In the genomic region with DNA sequence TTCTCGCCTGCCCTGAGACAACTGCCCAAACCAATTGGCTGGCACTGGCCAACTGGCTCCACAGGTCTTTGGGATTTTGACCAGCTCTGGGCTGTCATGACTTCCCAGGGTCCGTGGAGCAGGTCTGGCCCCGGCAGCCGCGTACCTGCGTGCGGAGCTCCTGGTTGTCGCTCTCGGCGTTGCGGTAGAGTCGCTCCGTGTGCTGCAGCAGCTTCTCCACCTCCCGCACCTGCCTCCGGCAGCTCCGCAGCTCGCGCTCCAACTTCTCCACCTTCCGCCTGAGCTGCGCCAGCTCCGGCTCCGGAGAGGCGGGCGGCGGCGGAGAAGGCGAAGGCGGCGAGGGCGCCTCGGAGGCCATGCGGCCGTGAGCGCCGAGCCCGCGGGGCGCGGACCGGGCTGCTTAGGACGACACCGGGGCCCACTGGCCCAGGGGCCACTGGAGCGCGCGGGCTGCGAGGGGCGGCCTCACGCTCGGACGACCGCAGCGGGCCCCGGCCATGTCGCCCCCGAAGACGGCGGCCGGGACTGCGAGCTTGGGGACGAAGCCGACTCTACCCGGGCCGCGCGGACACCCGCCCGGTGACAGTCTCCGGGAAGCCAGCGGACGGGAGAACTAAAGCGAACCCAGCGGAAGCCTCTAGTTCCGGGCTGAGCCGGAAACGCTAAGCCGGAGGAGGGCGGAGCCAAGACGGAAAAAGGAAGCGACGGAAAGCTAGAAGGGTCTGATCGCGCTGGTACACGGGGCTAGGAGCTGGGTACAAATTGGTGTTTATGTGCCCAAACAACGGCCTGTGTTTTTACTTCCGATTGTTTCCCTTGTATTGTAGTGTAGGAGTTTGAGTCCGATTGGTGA, we compare ENCODE assay signal across 8 mouse cellular contexts. TPM values are rescaled to one million over a fixed set of nuclear protein-coding genes. Genes with fewer than 3 reads are reported as not detected.
DNase-seq lines count a peak whose midpoint lies in the region; ATAC-seq and TF ChIP-seq lines count a peak whose summit lies in the region.

Aggf1 (minus strand) TSS at position 652 of the 853 bp plus-strand sequence.

- H3K9me3 ChIP-seq in CH12.LX (replicated peaks; ENCODE audit: low read length): no peaks in the 10 kb centered on the region
- H3K9me3 ChIP-seq in forebrain, embryonic 11.5 days (ENCODE audit: control insufficient read depth, low read length): no peaks in the 10 kb centered on the region
- no peaks in the 10 kb centered on the region for H3K9me3 ChIP-seq in heart, embryonic 16.5 days (replicated peaks; ENCODE audit: control insufficient read depth, low read length)
- no peaks in the 10 kb centered on the region for H3K9me3 ChIP-seq in liver, embryonic 15.5 days (replicated peaks)
- no peaks in the 10 kb centered on the region for H3K9me3 ChIP-seq in neural tube, embryonic 12.5 days

- peaks cover 8 to 19% of the 10 kb centered on the region in 2 experiments for H3K4me1 ChIP-seq in CH12.LX (ENCODE audit: control insufficient read depth in 1 of 2, insufficient read depth in 2 of 2)
- peaks cover 7% of the 10 kb centered on the region; the same call in 1 of the 2 replicates for H3K4me1 ChIP-seq in forebrain, embryonic 11.5 days (replicated peaks; ENCODE audit: control insufficient read depth, insufficient read depth, low read length)
- H3K4me1 ChIP-seq in heart, embryonic 16.5 days (ENCODE audit: control insufficient read depth, insufficient read depth, low read length): peaks cover 14% of the 10 kb centered on the region
- peaks cover 21% of the 10 kb centered on the region for H3K4me1 ChIP-seq in liver, embryonic 15.5 days (replicated peaks)
- H3K4me1 ChIP-seq in neural tube, embryonic 12.5 days: peaks cover 13% of the 10 kb centered on the region

- in situ Hi-C loops in CH12.LX (cut with MboI; ENCODE audit: low pct_ligation_motif_present, low pct_unique_long_range_greater_than_20kb, low sequenced_read_pairs): no loop called here

- 0 out of 2 replicates have a peak within 1 kb of the TSS, but pooled peaks have one; percentile 14 for H3K27ac ChIP-seq in CH12.LX (ENCODE audit: insufficient read depth, low read depth)
- H3K27ac ChIP-seq in forebrain, embryonic 11.5 days (ENCODE audit: low read depth, low read length): peak within 1 kb of the TSS; percentile 50
- peak within 1 kb of the TSS; percentile 76 for H3K27ac ChIP-seq in heart, embryonic 16.5 days (ENCODE audit: low read length)
- H3K27ac ChIP-seq in liver, embryonic 15.5 days (replicated peaks): peak within 1 kb of the TSS; percentile 91
- no peak within 1 kb of the TSS for H3K27ac ChIP-seq in neural tube, embryonic 12.5 days

- no peak for TF ChIP-seq CTCF in CH12.LX (conservative IDR thresholded peaks at IDR 0.05 in 1 of 2, IDR thresholded peaks at IDR 0.05 in 1 of 2; ENCODE audit: low read depth in 2 of 2, low read length in 2 of 2)

- peak; percentile 96 for ATAC-seq in forebrain, embryonic 11.5 days (replicated peaks; ENCODE audit: low FRiP score)
- peak; percentile 95 for ATAC-seq in heart, embryonic 16.5 days (replicated peaks; ENCODE audit: extremely low read depth, insufficient read depth, low FRiP score)
- peak; percentile 93 for ATAC-seq in liver, embryonic 15.5 days (ENCODE audit: insufficient read depth)
- peak; percentile 98 for ATAC-seq in neural tube, embryonic 12.5 days (ENCODE audit: low FRiP score, low read depth)

- H3K27me3 ChIP-seq in CH12.LX (replicated peaks): no peaks in the 10 kb centered on the region
- H3K27me3 ChIP-seq in forebrain, embryonic 11.5 days (ENCODE audit: control insufficient read depth, insufficient read depth, low read length): no peaks in the 10 kb centered on the region
- H3K27me3 ChIP-seq in heart, embryonic 16.5 days (ENCODE audit: control insufficient read depth, insufficient read depth, low read length): no peaks in the 10 kb centered on the region
- no peaks in the 10 kb centered on the region for H3K27me3 ChIP-seq in liver, embryonic 15.5 days
- H3K27me3 ChIP-seq in neural tube, embryonic 12.5 days (replicated peaks): no peaks in the 10 kb centered on the region

- peaks cover 26% of the 10 kb centered on the region for H3K79me2 ChIP-seq in CH12.LX (replicated peaks; ENCODE audit: control insufficient read depth, extremely low read depth, insufficient read depth, poor library complexity, severe bottlenecking)

- H3K36me3 ChIP-seq in CH12.LX (replicated peaks in 1 of 2; ENCODE audit: control insufficient read depth in 1 of 2, insufficient read depth in 1 of 2, low read length in 1 of 2): peaks cover 12 to 25% of the 10 kb centered on the region in 2 experiments
- peaks cover 5% of the 10 kb centered on the region; the same call in 1 of the 2 replicates for H3K36me3 ChIP-seq in forebrain, embryonic 11.5 days (ENCODE audit: control insufficient read depth, insufficient read depth, low read length)
- H3K36me3 ChIP-seq in heart, embryonic 16.5 days (ENCODE audit: control insufficient read depth, insufficient read depth): peaks cover 8% of the 10 kb centered on the region
- peaks cover 18% of the 10 kb centered on the region for H3K36me3 ChIP-seq in liver, embryonic 15.5 days (replicated peaks)
- H3K36me3 ChIP-seq in neural tube, embryonic 12.5 days: peaks cover 12% of the 10 kb centered on the region

- peak within 1 kb of the TSS; percentile 88 to 96 (median 89) for H3K4me3 ChIP-seq in CH12.LX (replicated peaks in 1 of 3; ENCODE audit: low read depth in 2 of 3, low read length in 2 of 3, poor library complexity in 1 of 3)
- H3K4me3 ChIP-seq in forebrain, embryonic 11.5 days (ENCODE audit: low read depth, low read length): peak within 1 kb of the TSS; percentile 100
- H3K4me3 ChIP-seq in heart, embryonic 16.5 days (ENCODE audit: low read length): peak within 1 kb of the TSS; percentile 79
- H3K4me3 ChIP-seq in liver, embryonic 15.5 days (replicated peaks): peak within 1 kb of the TSS; percentile 87
- peak within 1 kb of the TSS; percentile 100 for H3K4me3 ChIP-seq in neural tube, embryonic 12.5 days

- peak within 1 kb of the TSS; percentile 81 for H3K9ac ChIP-seq in CH12.LX (ENCODE audit: insufficient read depth, low read depth)
- H3K9ac ChIP-seq in forebrain, embryonic 11.5 days (ENCODE audit: low read length): peak within 1 kb of the TSS; percentile 89
- peak within 1 kb of the TSS; percentile 93 for H3K9ac ChIP-seq in heart, embryonic 16.5 days (ENCODE audit: low read length)
- peak within 1 kb of the TSS; percentile 92 for H3K9ac ChIP-seq in liver, embryonic 15.5 days
- H3K9ac ChIP-seq in neural tube, embryonic 12.5 days: peak within 1 kb of the TSS; percentile 92

- no peak for TF ChIP-seq EP300 in CH12.LX (IDR thresholded peaks at IDR 0.05; ENCODE audit: low read length)

- H3K4me2 ChIP-seq in CH12.LX (ENCODE audit: insufficient read depth, low read depth, poor library complexity, severe bottlenecking): peak within 1 kb of the TSS; percentile 98
- peak within 1 kb of the TSS; percentile 79 for H3K4me2 ChIP-seq in forebrain, embryonic 11.5 days (ENCODE audit: low read depth, low read length, severe bottlenecking)
- peak within 1 kb of the TSS; percentile 93 for H3K4me2 ChIP-seq in heart, embryonic 16.5 days (ENCODE audit: low read depth, low read length)
- H3K4me2 ChIP-seq in liver, embryonic 15.5 days: peak within 1 kb of the TSS; percentile 83
- peak within 1 kb of the TSS; percentile 96 for H3K4me2 ChIP-seq in neural tube, embryonic 12.5 days (replicated peaks)

- TF ChIP-seq RAD21 in CH12.LX (IDR thresholded peaks at IDR 0.05; ENCODE audit: low read depth, low read length): no peak

- dilution Hi-C loops in CH12.LX (cut with MboI; ENCODE audit: extremely low pct_ligation_motif_present, extremely low pct_unique_long_range_greater_than_20kb, low sequenced_read_pairs): no loop called here

- under 1% methylated on average over 84 of the region's 86 CpGs for WGBS in forebrain, embryonic 11.5 days
- under 1% methylated on average over 86 of the region's 86 CpGs for WGBS in heart, embryonic 16.5 days
- WGBS in liver, embryonic 15.5 days (ENCODE audit: insufficient replicate concordance): under 1% methylated on average over 86 of the region's 86 CpGs
- WGBS in neural tube, embryonic 12.5 days: under 1% methylated on average over 81 of the region's 86 CpGs

- peak; percentile 93 for DNase-seq in CH12.LX (ENCODE audit: extremely low read depth)
- DNase-seq in c-Kit-positive CD71-positive TER-119-negative erythroid progenitor cells, embryonic 14.5 days (ENCODE audit: low read depth): peak; percentile 90
- peak; percentile 89 for DNase-seq in forebrain, embryonic 11.5 days (ENCODE audit: low spot score)
- DNase-seq in kidney, postnatal 36 days: peak; percentile 93 to 95
- peak; percentile 94 for DNase-seq in telencephalon, adult 2 months (ENCODE audit: low read depth, low spot score)

- peak; percentile 89 for TF ChIP-seq POLR2A in CH12.LX (IDR thresholded peaks at IDR 0.05; ENCODE audit: low read depth, low read length)

TF ChIP-seq in CH12.LX, 34 proteins besides CTCF, POLR2A, EP300 and RAD21 (continues in another document):
- TF ChIP-seq SIN3A (IDR thresholded peaks at IDR 0.05; ENCODE audit: low read length) (peak; percentile 36), HCFC1 (IDR thresholded peaks at IDR 0.05; ENCODE audit: low read depth, low read length) (peak; percentile 94), USF2 (conservative IDR thresholded peaks at IDR 0.05; ENCODE audit: low read depth, low read length) (no peak), ETS1 (conservative IDR thresholded peaks at IDR 0.05; ENCODE audit: low read depth, low read length) (no peak), ZMIZ1 (IDR thresholded peaks at IDR 0.05; ENCODE audit: low read depth, low read length) (peak; percentile 73), TCF12 (IDR thresholded peaks at IDR 0.05; ENCODE audit: low read depth, low read length) (peak; percentile 80), MAFK (IDR thresholded peaks at IDR 0.05; ENCODE audit: insufficient replicate concordance, low read length) (no peak), MYC (IDR thresholded peaks at IDR 0.05; ENCODE audit: low read depth, low read length) (peak; percentile 24; the same call in 1 of the 2 replicates), USF1 (IDR thresholded peaks at IDR 0.05; ENCODE audit: low read depth, low read length) (no peak), E2F4 (IDR thresholded peaks at IDR 0.05; ENCODE audit: insufficient replicate concordance, low read depth, low read length) (no peak), MEF2A (IDR thresholded peaks at IDR 0.05; ENCODE audit: borderline replicate concordance, low read depth, low read length) (peak; percentile 59; the same call in 1 of the 2 replicates), PAX5 (IDR thresholded peaks at IDR 0.05; ENCODE audit: low read length) (no peak), JUND (conservative IDR thresholded peaks at IDR 0.05; ENCODE audit: low read depth, low read length) (no peak)

RNA-seq across cellular contexts. Expression of gene Aggf1, which starts in this region (rescaled TPM):
- total RNA-seq in CH12.LX (2012; rRNA removed): 49.1 and 65.4 TPM in 2 replicates
- 47.3 and 52.0 TPM in 2 replicates for total RNA-seq in CH12.LX (2014; rRNA removed)
- 68.6 and 73.4 TPM in 2 replicates for polyA plus RNA-seq in CH12.LX (2012; ENCODE audit: insufficient read length, low read depth)
- polyA plus RNA-seq in forebrain, embryonic 11.5 days (2014; fragmentation: Nextera tagmentation; extraction: Ambion mirVana): 51.6 and 54.4 TPM in 2 replicates
- polyA plus RNA-seq in heart, embryonic 16.5 days (2015; fragmentation: Nextera tagmentation; extraction: Ambion mirVana): 23.1 and 24.0 TPM in 2 replicates
- 15.8 and 17.8 TPM in 2 replicates for polyA plus RNA-seq in liver, embryonic 15.5 days (2015; fragmentation: Nextera tagmentation; extraction: Ambion mirVana)
- 50.5 and 54.0 TPM in 2 replicates for polyA plus RNA-seq in neural tube, embryonic 12.5 days (2016; fragmentation: Nextera tagmentation; extraction: Ambion mirVana)
